Mouse (Mus musculus) yolk sac, embryonic 10.5 days (tissue): Measurements from ENCODE around the gene Vav2.

Experiments used
- DNase-seq: peaks from one replicate; pipeline ENCODE4 v3.0.0-alpha.2; 2017; ENCODE audit warnings: low spot score

The Vav2 gene

DNA sequence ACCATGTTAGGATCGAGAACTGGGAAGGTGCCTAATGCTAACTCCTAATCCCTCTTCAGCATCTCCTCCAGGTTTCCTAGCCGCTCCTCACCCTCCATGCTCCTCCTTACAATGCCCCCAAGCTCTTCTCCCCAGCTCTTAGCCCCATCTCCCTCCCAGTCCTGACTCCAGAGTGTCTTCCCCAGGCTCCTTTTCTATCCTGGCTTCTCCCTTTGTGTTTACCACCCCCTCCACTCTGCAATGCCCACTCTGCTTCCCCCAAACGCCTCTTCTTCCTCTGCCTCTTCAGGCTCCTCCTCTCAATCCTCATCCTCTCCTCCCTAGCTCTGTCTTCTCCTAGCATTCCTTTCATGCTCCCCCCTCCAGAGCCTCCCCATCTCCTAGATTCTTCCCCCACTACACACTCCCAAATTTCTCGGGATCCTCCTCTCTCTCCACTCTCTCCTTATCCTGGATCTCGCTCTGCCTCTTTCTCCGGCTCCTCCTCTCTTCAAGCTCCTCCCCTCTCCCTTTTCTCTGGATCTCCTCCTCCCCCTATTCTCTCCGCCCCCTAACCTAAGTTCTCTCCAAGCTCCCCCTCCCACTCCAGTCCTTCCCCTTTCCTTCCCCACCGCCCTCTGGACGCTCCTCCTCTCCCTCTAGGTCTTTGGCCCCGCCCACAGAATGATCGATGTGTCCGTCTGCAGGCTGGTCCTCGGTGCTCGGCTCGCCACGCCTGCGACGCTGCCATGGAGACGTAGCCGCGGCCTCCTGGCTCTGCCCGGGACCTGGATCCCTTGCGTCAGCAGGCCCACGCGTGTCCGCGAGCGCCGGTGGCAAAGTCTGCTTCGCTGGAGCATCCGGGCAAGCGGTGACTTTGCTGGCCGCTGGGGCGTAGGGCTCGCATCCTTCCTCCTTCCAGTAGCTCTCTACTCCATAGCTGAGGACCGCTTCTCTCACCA is 15.2 kb upstream of the Vav2 start, which contains the start of gene Brd3os:
Gene Brd3os (plus strand): TSS at position 558 of the 941 bp plus-strand sequence.
- peak; percentile 99 for DNase-seq

DNA sequence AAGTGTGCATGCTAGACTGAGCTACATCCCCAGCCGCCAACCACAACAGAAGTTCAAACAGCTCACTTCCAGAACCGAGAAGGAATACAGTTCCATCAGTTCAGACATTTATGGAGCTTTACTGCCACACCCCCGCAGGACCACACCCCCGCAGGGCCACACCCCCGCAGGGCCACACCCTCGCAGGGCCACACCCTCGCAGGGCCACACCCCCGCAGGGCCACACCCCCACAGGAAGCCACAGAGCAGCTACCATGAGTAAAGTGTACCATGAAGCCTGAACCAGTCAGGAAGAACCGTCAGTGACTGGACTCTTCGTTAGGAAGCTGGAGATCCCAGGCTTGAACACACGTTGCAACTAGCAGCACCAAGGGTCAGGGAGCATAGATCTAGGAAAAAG is 11.4 kb upstream of the Vav2 start:
- DNase-seq = peak; percentile 42

DNA sequence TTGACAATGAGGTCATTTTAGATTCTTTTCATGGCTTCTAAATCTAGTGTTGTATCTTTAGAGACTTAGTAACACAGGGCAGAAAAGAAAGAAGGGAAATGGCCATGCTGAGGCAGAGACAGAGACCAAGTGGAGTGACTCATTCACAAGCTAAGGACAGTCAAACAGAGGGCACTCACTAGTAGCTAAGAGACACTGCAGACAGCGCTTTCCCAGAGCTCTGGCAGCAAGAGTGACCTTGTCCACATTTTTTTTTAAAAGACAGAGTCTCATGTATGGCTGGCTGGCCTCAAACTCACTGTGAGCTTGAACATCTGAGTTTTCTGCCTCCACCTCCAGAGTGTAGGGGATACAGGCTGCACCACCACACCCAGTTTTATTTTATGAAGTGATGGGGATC is 11.0 kb upstream of the Vav2 start:
- DNase-seq = no peak

DNA sequence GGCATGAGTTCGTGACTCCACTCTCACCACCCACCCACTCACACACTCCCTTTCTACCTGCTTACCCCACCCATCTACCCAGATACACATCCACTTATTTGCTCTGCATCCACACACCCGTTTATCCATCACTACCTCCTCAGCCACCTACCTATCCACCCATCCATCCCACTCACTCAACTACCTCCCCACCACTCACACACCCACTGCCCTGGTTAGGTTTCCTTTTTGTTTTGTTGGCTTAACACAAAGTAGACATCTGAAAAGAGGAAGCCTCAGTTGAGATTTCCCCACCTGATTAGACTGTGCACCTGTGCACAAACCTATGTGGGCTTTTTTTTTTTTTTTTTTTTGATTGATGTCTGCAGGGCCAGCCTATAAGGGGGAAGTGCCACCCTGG is 5.8 kb upstream of the Vav2 start:
- no peak for DNase-seq

- no peak for DNase-seq
Observed at GRCm38 (mm10) chr2:27430621-27431020, 3.8 kb upstream of the Vav2 start.

DNA sequence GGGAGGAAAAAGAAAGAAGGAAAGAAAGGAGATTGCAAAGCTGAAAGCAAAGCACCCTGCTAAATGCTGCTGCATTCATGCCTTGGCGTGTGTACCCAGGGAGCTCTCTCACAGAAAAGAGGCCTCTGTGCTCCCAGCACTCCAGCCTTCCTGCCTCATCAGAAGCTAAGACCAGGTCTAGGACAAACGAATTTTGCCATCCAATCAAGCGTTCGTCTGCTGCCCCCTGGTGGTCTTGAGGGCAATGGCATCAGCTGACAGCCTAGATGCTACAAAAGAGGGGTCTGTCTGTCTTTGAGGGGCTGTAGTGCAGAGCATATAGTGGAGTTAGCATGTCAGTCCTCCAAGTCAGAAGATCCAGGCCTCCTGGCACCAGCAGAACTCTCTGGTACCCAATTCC is 1.2 kb upstream of the Vav2 start:
- peak; percentile 62 for DNase-seq

DNA sequence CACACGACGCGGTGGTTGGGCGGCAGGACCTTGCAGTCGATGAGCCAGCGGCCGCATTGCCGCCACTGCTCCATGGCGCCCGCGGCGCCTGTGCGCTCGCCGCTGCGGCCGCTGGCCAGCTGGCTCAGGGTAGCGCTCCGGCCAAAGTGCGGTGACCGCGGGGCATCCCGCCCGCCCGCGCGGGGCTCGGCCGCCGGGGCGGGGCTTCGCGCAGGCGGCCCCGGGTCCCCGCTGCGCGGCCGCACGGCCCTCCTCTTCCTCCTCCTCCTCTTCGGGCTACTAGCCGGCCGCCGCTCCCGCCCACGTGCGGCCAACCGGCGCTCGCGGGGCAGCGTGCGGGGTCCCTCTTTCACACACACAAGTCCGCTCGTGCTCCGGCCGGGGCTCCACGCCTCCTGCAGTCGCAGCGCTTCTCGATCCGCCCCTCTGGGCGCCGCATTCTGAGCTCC is 403 bp downstream of the Vav2 start:
- no peak for DNase-seq

DNA sequence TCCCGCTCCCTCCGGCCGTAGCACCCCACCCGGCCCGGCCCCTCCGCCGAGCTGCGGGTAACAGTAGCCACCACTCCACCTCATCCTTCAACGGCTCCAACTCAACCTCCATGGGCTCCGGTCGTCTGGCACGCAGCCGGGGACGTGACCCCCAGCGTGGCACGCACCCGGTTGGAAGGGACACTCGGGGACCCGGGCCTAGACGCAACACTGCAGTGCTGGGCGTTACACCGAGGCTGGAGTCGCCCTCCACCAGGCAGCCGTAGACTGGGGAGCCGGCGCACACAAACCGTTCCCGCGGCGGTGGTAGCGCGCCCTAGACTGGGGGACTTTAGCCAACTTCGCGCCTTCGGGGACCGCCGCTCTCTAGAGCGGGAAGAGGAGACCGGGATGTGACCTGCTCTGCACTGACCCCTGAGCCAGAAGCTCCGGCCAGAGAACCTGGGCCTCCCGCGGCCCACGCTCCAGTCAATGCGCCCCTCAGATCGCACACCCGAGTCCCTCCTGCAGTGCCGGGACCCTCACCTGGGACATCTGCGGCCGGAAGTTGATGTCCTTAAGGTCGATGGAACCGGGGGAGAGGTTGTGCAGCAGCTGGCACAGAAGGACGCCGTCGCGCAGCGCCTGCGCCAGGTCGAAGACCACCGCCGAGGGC is 955 bp downstream of the Vav2 start:
- DNase-seq = peak; percentile 60

DNA sequence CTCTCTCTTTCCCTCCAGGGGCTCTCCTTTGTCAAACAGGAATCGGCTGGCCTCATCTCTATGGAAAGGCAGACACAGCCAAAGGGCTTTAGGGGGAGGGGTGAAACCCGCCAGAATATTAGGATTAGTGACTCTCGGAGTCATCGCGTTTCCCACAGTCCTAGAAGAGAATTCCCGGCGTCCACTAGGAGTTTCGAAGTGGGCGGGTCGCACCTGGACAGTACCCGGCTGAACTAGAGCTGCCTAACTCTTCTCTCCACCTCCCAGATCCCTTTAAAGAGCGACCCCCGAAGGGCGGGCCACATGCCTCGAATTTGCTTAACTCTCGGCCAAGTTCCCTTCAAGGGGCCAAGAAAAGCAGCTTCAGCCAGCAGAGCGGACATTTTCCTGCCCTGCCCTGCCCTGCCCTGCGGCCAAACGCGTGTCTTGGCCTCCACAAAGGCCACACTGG is 1.6 kb downstream of the Vav2 start:
- peak; percentile 55 for DNase-seq

DNA sequence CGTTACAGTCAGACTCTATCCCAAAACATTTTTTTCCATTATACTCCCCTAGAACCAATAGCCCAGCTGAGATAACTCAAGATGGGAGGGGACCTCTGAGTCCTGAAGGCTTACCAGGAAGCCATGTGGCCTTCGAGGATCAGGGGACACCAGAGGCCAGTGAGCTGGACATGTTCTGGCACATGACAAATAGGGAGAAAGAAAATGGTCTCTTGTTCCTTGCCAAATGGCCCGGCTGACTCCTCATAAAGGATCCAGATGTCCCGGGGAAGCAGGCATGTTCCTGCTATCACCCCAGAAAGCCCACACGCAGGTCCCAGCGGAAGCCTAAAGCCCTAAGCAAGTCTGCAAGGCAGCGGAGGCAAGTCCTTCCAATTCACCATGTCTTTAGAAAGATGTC is 3.2 kb downstream of the Vav2 start:
- no peak for DNase-seq

- DNase-seq = no peak
Observed at GRCm38 (mm10) chr2:27421293-27422068, 5.4 kb downstream of the Vav2 start.

DNA sequence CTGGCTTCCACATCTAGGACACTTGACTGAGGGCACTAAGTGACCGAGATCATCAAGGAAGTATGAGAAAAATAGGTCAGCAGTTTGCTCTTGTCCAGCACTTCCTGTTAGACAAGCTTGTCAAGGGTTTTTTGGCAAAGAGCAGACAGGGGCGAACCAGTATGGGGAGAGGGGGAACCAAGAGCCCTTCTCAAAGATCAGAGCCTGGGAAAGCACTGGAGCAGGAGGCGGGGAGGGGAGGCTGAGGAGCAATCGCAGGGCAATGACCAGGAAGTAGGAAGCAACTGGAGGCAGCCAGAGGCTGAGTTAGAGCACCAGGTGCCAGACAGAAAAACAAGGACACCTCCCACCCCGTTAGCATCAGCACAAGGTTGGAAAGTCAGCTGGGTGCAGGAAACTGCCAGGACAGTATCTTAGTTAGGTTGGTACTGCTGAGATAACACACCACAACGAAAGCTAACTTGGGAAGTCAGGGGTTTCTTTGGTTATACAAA is 8.2 kb downstream of the Vav2 start:
- DNase-seq = no peak

DNA sequence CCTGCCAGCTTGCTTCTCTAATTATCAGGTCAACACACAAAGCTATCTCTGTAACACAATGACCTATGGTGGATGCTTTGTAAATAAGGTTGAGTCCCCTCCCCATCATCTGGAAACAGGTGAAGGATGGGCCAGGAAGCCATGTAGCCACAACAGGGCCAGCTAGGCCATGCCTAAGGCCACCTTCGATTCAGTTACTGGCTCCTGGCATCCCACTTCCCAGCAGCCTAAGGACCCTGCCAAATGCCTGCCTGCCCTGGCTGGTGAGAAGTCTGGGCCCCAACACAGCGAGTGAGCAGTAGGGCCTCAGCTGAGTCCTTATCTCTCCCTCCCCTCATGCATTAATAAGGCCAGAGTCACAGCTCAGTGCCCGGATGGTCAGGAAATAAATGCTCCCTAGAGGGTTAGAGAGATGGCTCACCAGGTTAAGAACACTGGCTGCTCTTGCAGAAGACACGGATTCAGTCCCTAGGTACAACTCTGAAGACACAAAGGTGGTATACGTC is 9.1 kb downstream of the Vav2 start:
- no peak for DNase-seq

DNA sequence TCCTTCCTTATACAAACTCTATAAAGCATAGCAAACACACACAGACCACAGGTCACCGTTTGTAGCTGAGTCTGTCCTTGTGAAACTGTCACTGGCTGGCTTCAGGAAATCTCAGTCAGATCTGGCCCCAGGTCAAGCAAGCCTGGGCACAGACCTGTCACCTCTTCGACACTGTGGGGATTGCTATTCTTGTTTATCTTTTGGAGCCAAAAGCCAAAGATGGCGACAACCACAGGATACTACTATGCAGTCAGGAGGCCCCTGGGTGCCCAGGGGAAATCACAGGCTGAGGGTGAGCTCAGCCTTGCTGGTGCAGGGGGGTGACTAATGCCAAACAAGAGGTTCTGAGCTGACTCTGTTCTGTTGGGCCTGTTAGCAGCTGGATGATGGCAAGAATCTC is 10.4 kb downstream of the Vav2 start:
- no peak for DNase-seq

DNA sequence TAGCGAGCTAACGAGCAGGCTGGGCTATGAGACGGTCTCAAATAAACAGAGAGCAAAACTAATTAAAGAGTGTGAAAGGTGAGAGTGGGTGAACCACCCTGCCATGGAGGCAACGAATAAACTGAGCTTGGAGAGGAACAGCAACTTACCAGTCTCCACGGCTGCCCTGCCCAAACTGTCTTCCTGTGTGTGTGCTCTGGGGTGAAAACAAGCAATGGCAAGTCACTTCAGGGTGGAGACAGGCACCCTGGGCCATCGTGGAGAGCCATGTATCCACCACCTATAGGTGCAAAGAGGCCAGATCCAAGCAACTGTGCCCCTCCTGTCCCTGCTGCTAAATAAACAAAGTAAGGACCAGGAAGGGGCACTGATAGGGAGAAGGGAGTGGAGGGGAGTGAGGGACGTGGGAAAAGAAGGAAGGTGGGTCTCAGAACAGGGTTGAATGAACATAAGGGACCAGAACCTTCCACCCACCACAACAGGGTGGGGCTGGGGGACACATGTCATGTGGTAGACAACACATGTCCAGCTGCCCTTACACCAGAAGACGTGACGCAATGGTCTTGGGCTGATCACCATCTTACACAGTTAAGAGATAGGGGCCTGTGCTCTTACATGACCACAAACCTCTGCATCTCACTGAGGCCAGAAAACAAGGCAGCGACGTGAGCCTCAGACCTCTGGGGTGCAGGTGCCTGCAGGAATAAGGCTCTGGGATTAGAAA is 11.6 kb downstream of the Vav2 start:
- DNase-seq = no peak

DNA sequence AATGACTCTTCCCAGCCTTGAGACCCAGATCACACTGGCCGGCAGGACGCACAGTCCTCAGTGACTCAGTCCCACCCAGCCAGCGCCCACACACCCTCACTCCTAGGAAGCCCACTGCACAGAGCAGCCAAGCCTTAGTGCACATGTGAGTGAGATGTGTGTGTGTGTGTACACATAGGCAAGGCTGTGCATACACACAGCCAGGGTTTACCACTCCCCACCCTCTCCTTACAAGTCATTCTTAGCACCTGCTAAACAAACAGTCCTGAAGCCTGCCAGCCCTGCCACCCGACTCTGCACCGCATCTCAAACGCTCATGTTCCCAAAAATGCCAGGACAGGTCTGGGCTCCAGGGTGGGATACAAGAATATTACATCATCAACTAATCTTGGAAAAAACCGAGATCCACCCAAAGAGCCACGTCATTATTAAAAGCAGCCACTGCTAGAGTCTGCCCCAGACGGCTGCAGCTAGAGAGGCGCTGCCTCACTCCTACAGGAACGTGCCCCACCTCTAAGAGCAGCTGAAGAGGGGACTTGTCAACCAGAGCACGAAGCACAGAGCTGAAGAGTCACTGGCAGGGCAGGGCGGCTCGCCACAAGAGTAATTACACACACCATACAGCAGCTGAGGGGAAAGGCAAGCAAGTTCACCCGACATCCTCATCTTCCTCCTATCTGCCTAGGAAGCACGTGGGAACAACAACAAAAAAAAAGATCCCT is 12.7 kb downstream of the Vav2 start:
- no peak for DNase-seq

DNA sequence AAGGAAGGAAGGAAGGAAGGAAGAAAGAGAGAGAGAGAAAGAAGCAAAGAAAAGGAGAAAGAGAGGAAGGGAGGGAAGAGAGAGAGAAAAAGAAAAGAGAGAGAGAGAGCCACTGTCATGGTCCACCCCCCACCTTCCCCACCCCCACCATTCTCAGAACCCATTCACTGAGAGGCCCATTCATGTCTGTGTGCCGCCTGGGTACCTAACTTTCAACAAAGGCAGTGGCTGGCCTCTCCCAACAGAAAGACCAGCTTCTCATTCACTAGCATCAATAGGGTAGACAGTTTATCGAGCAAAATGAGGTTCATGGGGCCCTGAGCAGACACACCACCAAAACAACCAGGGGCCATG is 13.3 kb downstream of the Vav2 start:
- DNase-seq = no peak

DNA sequence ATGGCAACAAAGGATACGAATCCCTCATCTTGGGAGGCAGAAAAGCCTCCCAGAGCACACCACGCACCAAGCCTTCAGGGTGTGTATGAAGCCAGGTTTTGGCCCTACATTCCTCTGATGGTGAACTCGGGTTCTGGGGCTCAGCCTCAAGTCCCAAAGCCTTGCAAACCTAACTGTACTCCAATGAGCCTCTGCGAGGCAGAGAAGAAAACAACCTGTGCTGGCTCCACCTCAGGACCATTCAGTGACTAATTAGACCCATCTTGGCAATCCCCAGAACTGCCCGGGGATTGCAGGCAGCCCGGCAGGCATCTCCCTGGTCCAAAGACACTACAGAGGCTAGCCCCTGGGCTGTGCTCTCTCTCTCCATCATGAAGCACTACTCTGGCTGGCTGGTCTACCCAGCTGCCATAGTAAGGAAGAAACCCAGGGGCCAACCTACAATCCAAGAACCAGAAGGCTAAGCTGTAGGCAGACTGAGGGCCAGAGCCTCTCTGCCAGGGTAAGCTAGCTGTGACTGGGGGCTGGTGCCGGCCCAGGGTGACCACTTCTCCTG is 14.5 kb downstream of the Vav2 start:
- DNase-seq = no peak

DNA sequence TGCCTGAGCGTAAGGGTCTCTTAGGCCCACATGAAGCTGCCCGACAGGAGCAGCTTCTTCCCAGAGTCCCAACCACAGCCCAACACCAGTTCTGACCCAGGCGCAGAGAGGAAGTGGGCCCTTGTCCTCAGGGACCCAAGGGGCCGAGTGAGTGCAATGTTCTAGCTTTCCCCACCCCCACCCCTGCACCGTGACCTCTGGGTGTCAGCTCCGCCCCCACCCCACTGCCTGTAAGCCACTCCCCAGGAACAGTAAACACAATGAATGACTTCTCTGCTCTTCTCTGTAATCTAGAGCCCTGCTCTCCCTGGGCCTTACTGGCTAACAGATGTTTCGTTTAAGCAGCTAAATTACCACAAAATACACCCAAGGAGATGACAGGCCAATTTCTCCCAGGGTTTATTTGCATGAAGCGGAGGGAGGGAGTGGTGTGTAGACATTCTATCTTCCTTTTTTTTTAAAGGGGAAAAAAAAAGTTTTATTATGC is 15.1 kb downstream of the Vav2 start:
- peak; percentile 87 for DNase-seq

DNA sequence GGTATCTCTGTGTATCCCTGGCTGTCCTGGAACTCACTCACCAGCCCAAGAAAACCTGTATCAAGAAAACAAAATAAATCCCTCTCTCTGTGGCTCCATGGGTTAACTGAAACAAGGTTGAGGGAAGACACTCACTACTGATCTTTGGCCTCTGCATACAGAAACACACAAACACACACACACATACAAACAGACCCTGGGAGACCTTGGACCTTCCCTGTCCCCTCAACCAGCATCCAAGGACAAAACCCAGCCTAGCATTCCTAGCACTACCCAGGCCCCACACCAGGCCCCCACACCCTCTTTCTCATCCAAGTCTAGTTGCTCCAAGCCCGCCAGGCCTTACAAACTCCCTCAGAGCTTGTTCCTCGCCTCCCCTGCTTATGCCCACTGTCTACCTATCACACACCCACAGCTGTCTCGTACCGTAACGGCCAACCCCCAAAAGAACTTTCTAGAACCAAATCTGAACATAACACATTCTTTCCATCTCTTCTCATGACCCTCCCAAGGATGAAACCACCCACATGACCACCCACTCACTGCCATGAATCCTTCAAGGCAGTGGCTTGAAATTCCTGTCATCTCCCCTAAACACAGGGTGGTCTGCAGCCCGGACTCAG is 16.2 kb downstream of the Vav2 start:
- peak; percentile 64 for DNase-seq
